Mouse (Mus musculus): ENCODE results near the gene Gm11627.

- TF ChIP-seq POLR2A (IDR thresholded peaks at IDR 0.05; ENCODE audit: borderline replicate concordance, control insufficient read depth, low read depth, low read length): no peak
- TF ChIP-seq CTCF (IDR thresholded peaks at IDR 0.05; ENCODE audit: control insufficient read depth, insufficient read depth, low read length): no peak
Observed at GRCm38 (mm10) chr11:102582736-102583135, 3.5 kb upstream of the Gm11627 start.
